Mouse (Mus musculus): ENCODE data around the gene Sirt3. TPM values are rescaled to one million over a fixed set of nuclear protein-coding genes. Genes with fewer than 3 reads are reported as not detected.

The Sirt3 gene
- polyA plus RNA-seq, 2 experiments = 14.0 to 14.7 TPM

DNA sequence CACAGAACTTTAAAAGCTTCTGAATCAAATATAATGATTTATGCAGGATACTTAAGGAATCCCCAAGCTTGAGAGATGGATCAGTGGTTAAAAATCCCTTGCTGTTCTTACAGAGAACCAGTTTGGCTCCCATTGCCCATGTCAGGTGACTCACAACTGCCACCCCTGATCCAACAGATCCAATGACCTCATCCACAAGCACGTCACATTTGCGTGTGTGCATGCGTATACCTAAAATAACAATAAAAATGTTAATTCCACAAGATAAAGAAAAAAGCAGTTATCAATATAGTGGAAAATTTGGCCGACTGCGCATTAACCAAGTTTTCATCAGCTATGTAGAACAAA lies 60.8 kb downstream of the Sirt3 start:
- no peaks in the 10 kb centered on the region for H3K27me3 ChIP-seq (ENCODE audit: control insufficient read depth, insufficient read depth, low read length)
- TF ChIP-seq CTCF (IDR thresholded peaks at IDR 0.05; ENCODE audit: low read depth) (no peak), EP300 (IDR thresholded peaks at IDR 0.05; ENCODE audit: low read depth) (no peak)
- H3K9ac ChIP-seq (replicated peaks) = no peak overlapping the region
- no peaks in the 10 kb centered on the region for H3K4me1 ChIP-seq (replicated peaks; ENCODE audit: control insufficient read depth in 2 of 2, insufficient read depth in 2 of 2, low read length in 1 of 2)
- no peak overlapping the region for H3K27ac ChIP-seq
- no peak for DNase-seq (ENCODE audit: low read depth in 3 of 3, low spot score in 3 of 3)
- H3K4me3 ChIP-seq (ENCODE audit: insufficient read depth in 1 of 2, low read depth in 2 of 2, low read length in 2 of 2) = peak overlapping the region in 1 of 2 experiments; percentile 45; a peak in 2 of 4 replicates
- H3K4me2 ChIP-seq (ENCODE audit: low read depth) = peak overlapping the region; percentile 61
- H3K36me3 ChIP-seq (replicated peaks; ENCODE audit: control insufficient read depth, insufficient read depth, low read depth) = no peaks in the 10 kb centered on the region
- ATAC-seq (ENCODE audit: insufficient read depth) = no peak
- no peaks in the 10 kb centered on the region for H3K9me3 ChIP-seq (ENCODE audit: control insufficient read depth, low read length)
- 61% methylated on average over 5 of the region's 5 CpGs for WGBS (ENCODE audit: insufficient replicate concordance)

DNA sequence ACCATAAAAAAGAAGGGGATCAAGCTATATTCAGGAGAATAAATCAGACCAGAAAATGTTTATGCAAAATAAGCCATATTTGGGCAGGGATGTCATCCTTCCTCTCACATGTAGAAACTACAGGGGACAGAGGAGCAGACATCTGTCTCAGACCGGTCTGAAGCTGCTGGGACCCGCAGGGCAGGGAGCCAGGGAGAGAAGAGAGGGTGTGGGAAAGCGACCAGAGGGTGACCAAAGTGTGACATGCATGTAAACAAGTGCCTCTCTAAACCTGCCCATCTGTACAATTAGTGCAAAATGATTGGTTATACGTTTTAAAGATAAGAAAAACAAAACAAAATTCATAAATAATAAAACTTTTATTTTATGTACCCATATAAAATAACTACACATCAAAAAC lies 61.9 kb downstream of the Sirt3 start:
- H3K4me2 ChIP-seq (ENCODE audit: low read depth) = no peak overlapping the region
- H3K27me3 ChIP-seq (ENCODE audit: control insufficient read depth, insufficient read depth, low read length) = no peaks in the 10 kb centered on the region
- H3K9ac ChIP-seq (replicated peaks) = no peak overlapping the region
- DNase-seq (ENCODE audit: low read depth in 3 of 3, low spot score in 3 of 3) (no peak), ATAC-seq (ENCODE audit: insufficient read depth) (no peak)
- no peaks in the 10 kb centered on the region for H3K4me1 ChIP-seq (replicated peaks; ENCODE audit: control insufficient read depth in 2 of 2, insufficient read depth in 2 of 2, low read length in 1 of 2)
- WGBS (ENCODE audit: insufficient replicate concordance) = 50% methylated on average over 4 of the region's 4 CpGs
- no peak overlapping the region for H3K27ac ChIP-seq
- H3K4me3 ChIP-seq (ENCODE audit: insufficient read depth in 1 of 2, low read depth in 2 of 2, low read length in 2 of 2) = no peak overlapping the region
- TF ChIP-seq EP300 (IDR thresholded peaks at IDR 0.05; ENCODE audit: low read depth) (no peak), CTCF (IDR thresholded peaks at IDR 0.05; ENCODE audit: low read depth) (no peak)
- H3K36me3 ChIP-seq (replicated peaks; ENCODE audit: control insufficient read depth, insufficient read depth, low read depth) = no peaks in the 10 kb centered on the region
- no peaks in the 10 kb centered on the region for H3K9me3 ChIP-seq (ENCODE audit: control insufficient read depth, low read length)

Other genes with a start within 250 kb of the Sirt3 start
- gene Olfr53, start 235.9 kb downstream of the Sirt3 start, polyA plus RNA-seq (2012; rRNA removed) = not detected in 2 replicates
- gene Olfr53, start 235.9 kb downstream of the Sirt3 start, polyA plus RNA-seq (2014; fragmentation: Nextera tagmentation; extraction: Ambion mirVana) = not detected in 2 replicates
- gene Olfr539, start 222.4 kb downstream of the Sirt3 start, polyA plus RNA-seq (2012; rRNA removed) = not detected in 2 replicates
- not detected in 2 replicates for gene Olfr539, start 222.4 kb downstream of the Sirt3 start, polyA plus RNA-seq (2014; fragmentation: Nextera tagmentation; extraction: Ambion mirVana)
- gene Olfr45, start 200.4 kb downstream of the Sirt3 start, polyA plus RNA-seq (2012; rRNA removed) = not detected in 2 replicates
- not detected in 2 replicates for gene Olfr45, start 200.4 kb downstream of the Sirt3 start, polyA plus RNA-seq (2014; fragmentation: Nextera tagmentation; extraction: Ambion mirVana)
- not detected in 2 replicates for gene Olfr541, start 185.0 kb downstream of the Sirt3 start, polyA plus RNA-seq (2012; rRNA removed)
- not detected in 2 replicates for gene Olfr541, start 185.0 kb downstream of the Sirt3 start, polyA plus RNA-seq (2014; fragmentation: Nextera tagmentation; extraction: Ambion mirVana)
- 0.07 and 0.14 TPM in 2 replicates for gene Cyp2e1, start 118.6 kb downstream of the Sirt3 start, polyA plus RNA-seq (2012; rRNA removed)
- gene Cyp2e1, start 118.6 kb downstream of the Sirt3 start, polyA plus RNA-seq (2014; fragmentation: Nextera tagmentation; extraction: Ambion mirVana) = 0.17 and 0.18 TPM in 2 replicates
- gene Syce1, start 94.5 kb downstream of the Sirt3 start, polyA plus RNA-seq (2012; rRNA removed) = 0.08 and 0.09 TPM in 2 replicates
- gene Syce1, start 94.5 kb downstream of the Sirt3 start, polyA plus RNA-seq (2014; fragmentation: Nextera tagmentation; extraction: Ambion mirVana) = not detected in 2 replicates
- 0.06 and 0.10 TPM in 2 replicates for gene Zfp941, start 60.1 kb downstream of the Sirt3 start, polyA plus RNA-seq (2012; rRNA removed)
- 0.10 and 0.25 TPM in 2 replicates for gene Zfp941, start 60.1 kb downstream of the Sirt3 start, polyA plus RNA-seq (2014; fragmentation: Nextera tagmentation; extraction: Ambion mirVana)
- gene Urah, start 47.3 kb downstream of the Sirt3 start, polyA plus RNA-seq (2012; rRNA removed) = 8.3 and 9.1 TPM in 2 replicates
- gene Urah, start 47.3 kb downstream of the Sirt3 start, polyA plus RNA-seq (2014; fragmentation: Nextera tagmentation; extraction: Ambion mirVana) = 19.3 and 22.8 TPM in 2 replicates
- not detected in 2 replicates for gene Scgb1c1, start 36.8 kb downstream of the Sirt3 start, polyA plus RNA-seq (2012; rRNA removed)
- not detected in 2 replicates for gene Scgb1c1, start 36.8 kb downstream of the Sirt3 start, polyA plus RNA-seq (2014; fragmentation: Nextera tagmentation; extraction: Ambion mirVana)
- gene Odf3, start 34.5 kb downstream of the Sirt3 start, polyA plus RNA-seq (2012; rRNA removed) = not detected in 2 replicates
- gene Odf3, start 34.5 kb downstream of the Sirt3 start, polyA plus RNA-seq (2014; fragmentation: Nextera tagmentation; extraction: Ambion mirVana) = not detected in 2 replicates
- not detected in 2 replicates for gene Gm45785, start 26.0 kb downstream of the Sirt3 start, polyA plus RNA-seq (2012; rRNA removed)
- not detected in 2 replicates for gene Gm45785, start 26.0 kb downstream of the Sirt3 start, polyA plus RNA-seq (2014; fragmentation: Nextera tagmentation; extraction: Ambion mirVana)
- 14.4 and 17.9 TPM in 2 replicates for gene Ric8a, start 25.4 kb downstream of the Sirt3 start, polyA plus RNA-seq (2012; rRNA removed)
- gene Ric8a, start 25.4 kb downstream of the Sirt3 start, polyA plus RNA-seq (2014; fragmentation: Nextera tagmentation; extraction: Ambion mirVana) = 19.1 and 19.7 TPM in 2 replicates
- gene Bet1l, start 24.7 kb downstream of the Sirt3 start, polyA plus RNA-seq (2012; rRNA removed) = 8.3 and 11.6 TPM in 2 replicates
- 20.6 and 21.1 TPM in 2 replicates for gene Bet1l, start 24.7 kb downstream of the Sirt3 start, polyA plus RNA-seq (2014; fragmentation: Nextera tagmentation; extraction: Ambion mirVana)
- gene Psmd13, start 341 bp downstream of the Sirt3 start, polyA plus RNA-seq (2012; rRNA removed) = 39.8 and 50.8 TPM in 2 replicates
- 90.5 and 92.6 TPM in 2 replicates for gene Psmd13, start 341 bp downstream of the Sirt3 start, polyA plus RNA-seq (2014; fragmentation: Nextera tagmentation; extraction: Ambion mirVana)
- not detected in 2 replicates for gene Cox8b, start 18.1 kb upstream of the Sirt3 start, polyA plus RNA-seq (2012; rRNA removed)
- not detected in 2 replicates for gene Cox8b, start 18.1 kb upstream of the Sirt3 start, polyA plus RNA-seq (2014; fragmentation: Nextera tagmentation; extraction: Ambion mirVana)
- 6.3 and 6.5 TPM in 2 replicates for gene Nlrp6, start 38.6 kb upstream of the Sirt3 start, polyA plus RNA-seq (2012; rRNA removed)
- gene Nlrp6, start 38.6 kb upstream of the Sirt3 start, polyA plus RNA-seq (2014; fragmentation: Nextera tagmentation; extraction: Ambion mirVana) = 2.6 and 3.2 TPM in 2 replicates
- 7.2 TPM in 2 replicates for gene Pgghg, start 59.1 kb upstream of the Sirt3 start, polyA plus RNA-seq (2012; rRNA removed)
- 4.5 and 4.9 TPM in 2 replicates for gene Pgghg, start 59.1 kb upstream of the Sirt3 start, polyA plus RNA-seq (2014; fragmentation: Nextera tagmentation; extraction: Ambion mirVana)
- 0.17 and 0.33 TPM in 2 replicates for gene Ifitm5, start 68.0 kb upstream of the Sirt3 start, polyA plus RNA-seq (2012; rRNA removed)
- gene Ifitm5, start 68.0 kb upstream of the Sirt3 start, polyA plus RNA-seq (2014; fragmentation: Nextera tagmentation; extraction: Ambion mirVana) = 0.30 and 0.32 TPM in 2 replicates
- gene Gm45717, start 73.6 kb upstream of the Sirt3 start, polyA plus RNA-seq (2012; rRNA removed) = not detected in 2 replicates
- not detected in 2 replicates for gene Gm45717, start 73.6 kb upstream of the Sirt3 start, polyA plus RNA-seq (2014; fragmentation: Nextera tagmentation; extraction: Ambion mirVana)
- 217 and 258 TPM in 2 replicates for gene Ifitm2, start 73.7 kb upstream of the Sirt3 start, polyA plus RNA-seq (2012; rRNA removed)
- 405 and 432 TPM in 2 replicates for gene Ifitm2, start 73.7 kb upstream of the Sirt3 start, polyA plus RNA-seq (2014; fragmentation: Nextera tagmentation; extraction: Ambion mirVana)
- 34.2 and 35.7 TPM in 2 replicates for gene Ifitm1, start 84.9 kb upstream of the Sirt3 start, polyA plus RNA-seq (2012; rRNA removed)
- gene Ifitm1, start 84.9 kb upstream of the Sirt3 start, polyA plus RNA-seq (2014; fragmentation: Nextera tagmentation; extraction: Ambion mirVana) = 20.2 and 30.9 TPM in 2 replicates
- gene Ifitm3, start 128.5 kb upstream of the Sirt3 start, polyA plus RNA-seq (2012; rRNA removed) = 27.8 and 30.8 TPM in 2 replicates
- 61.5 and 73.5 TPM in 2 replicates for gene Ifitm3, start 128.5 kb upstream of the Sirt3 start, polyA plus RNA-seq (2014; fragmentation: Nextera tagmentation; extraction: Ambion mirVana)
- 8.3 and 9.2 TPM in 2 replicates for gene Ifitm6, start 135.6 kb upstream of the Sirt3 start, polyA plus RNA-seq (2012; rRNA removed)
- 6.0 and 9.6 TPM in 2 replicates for gene Ifitm6, start 135.6 kb upstream of the Sirt3 start, polyA plus RNA-seq (2014; fragmentation: Nextera tagmentation; extraction: Ambion mirVana)
- gene Gm17387, start 146.8 kb upstream of the Sirt3 start, polyA plus RNA-seq (2012; rRNA removed) = not detected in 2 replicates
- not detected in 2 replicates for gene Gm17387, start 146.8 kb upstream of the Sirt3 start, polyA plus RNA-seq (2014; fragmentation: Nextera tagmentation; extraction: Ambion mirVana)
- 0.64 and 0.84 TPM in 2 replicates for gene B4galnt4, start 178.8 kb upstream of the Sirt3 start, polyA plus RNA-seq (2012; rRNA removed)
- gene B4galnt4, start 178.8 kb upstream of the Sirt3 start, polyA plus RNA-seq (2014; fragmentation: Nextera tagmentation; extraction: Ambion mirVana) = 0.39 and 0.68 TPM in 2 replicates
- 0.33 and 0.51 TPM in 2 replicates for gene Pkp3, start 195.9 kb upstream of the Sirt3 start, polyA plus RNA-seq (2012; rRNA removed)
- gene Pkp3, start 195.9 kb upstream of the Sirt3 start, polyA plus RNA-seq (2014; fragmentation: Nextera tagmentation; extraction: Ambion mirVana) = 0.36 and 0.80 TPM in 2 replicates
- gene Sigirr, start 218.3 kb upstream of the Sirt3 start, polyA plus RNA-seq (2012; rRNA removed) = 9.8 and 10.8 TPM in 2 replicates
- 16.0 and 18.4 TPM in 2 replicates for gene Sigirr, start 218.3 kb upstream of the Sirt3 start, polyA plus RNA-seq (2014; fragmentation: Nextera tagmentation; extraction: Ambion mirVana)
- gene Ano9, start 235.5 kb upstream of the Sirt3 start, polyA plus RNA-seq (2012; rRNA removed) = 0.30 and 0.53 TPM in 2 replicates
- gene Ano9, start 235.5 kb upstream of the Sirt3 start, polyA plus RNA-seq (2014; fragmentation: Nextera tagmentation; extraction: Ambion mirVana) = 0.24 and 0.27 TPM in 2 replicates
- gene Ptdss2, start 240.1 kb upstream of the Sirt3 start, polyA plus RNA-seq (2012; rRNA removed) = 72.2 and 72.8 TPM in 2 replicates
- gene Ptdss2, start 240.1 kb upstream of the Sirt3 start, polyA plus RNA-seq (2014; fragmentation: Nextera tagmentation; extraction: Ambion mirVana) = 111 and 130 TPM in 2 replicates